Mouse (Mus musculus) thymus, postnatal 25 days (tissue): Measurements from ENCODE around the gene Lcn2.
A peak's percentile ranks its signal among the peaks of the same experiment; 100 is the strongest.

ENCODE experiments used
- DNase-seq: peaks from one replicate; pipeline ENCODE4 v3.0.0; 2022

Gene Lcn2

GRCm38 (mm10) chr2:32387706-32388490 is at the start of gene Lcn2:
TSS of gene Lcn2 (minus strand) at chr2:32388252.
- no peak for DNase-seq

- no peak for DNase-seq
These were observed 49.6 kb upstream of the Lcn2 start for GRCm38 (mm10) chr2:32437612-32438166.

DNA sequence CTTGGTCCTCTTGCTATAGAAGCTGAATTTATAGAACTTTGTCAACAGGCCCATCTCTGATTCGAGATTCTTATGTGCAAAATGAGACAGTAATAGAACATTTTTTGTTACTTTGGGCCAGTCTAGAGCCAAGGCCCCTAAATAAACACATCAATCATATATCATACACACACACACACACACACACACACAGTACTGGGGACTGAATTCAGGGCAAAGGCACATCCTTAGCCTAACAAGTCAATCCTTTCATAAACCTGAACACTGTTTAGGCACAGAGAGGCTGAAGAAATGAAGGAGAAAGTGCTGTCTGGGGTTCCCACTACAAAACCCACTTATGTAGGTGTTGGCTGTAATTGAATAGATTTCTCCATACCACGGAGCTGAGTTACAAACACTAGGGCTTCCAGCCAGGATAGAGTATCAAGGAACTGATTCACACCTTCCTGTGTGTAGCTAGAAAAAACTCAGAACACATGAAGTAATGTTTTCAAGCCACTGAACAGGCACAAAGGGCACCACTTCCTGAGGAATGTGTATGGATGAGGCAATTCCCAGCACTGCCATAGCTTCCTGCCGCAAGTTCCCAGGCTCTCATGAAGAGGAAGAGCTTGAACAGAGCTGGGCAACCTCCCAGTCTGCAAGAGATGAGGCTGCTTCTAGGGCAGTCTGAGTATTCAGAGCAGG is 48.8 kb upstream of the Lcn2 start:
- no peak for DNase-seq

- no peak for DNase-seq
These were observed 42.9 kb upstream of the Lcn2 start for GRCm38 (mm10) chr2:32430701-32431676.

DNA sequence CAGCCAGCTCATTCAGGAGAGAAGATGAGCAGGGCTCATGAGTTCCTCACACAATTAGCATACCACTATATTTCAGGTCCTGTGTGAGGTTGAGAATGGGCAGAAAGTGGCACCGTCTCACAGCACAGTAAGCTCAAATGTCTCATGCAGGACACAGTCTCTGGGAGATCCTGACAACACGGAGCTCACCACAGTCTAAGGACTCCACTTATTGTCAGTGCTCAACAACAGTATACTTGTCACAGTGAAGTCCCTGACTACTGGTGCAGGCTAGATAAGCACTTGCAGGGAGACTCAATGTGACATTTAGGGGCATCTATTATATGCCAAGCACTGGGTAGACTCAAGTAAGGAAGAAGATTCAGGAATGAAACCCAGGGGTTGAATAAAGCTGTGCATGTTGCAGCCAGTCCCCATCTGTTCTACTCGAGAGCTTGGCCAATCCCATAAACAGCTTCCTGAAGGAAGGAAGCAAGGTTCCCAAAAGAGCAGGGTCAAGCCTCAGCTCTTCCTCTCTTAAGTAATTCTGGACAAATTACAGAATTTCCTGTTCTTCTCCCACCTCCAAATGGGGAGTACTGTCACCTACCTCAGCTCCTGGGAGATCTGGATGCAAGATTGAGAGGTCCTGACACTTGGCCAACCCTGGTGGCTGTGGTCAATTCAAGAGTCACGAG is 41.3 kb upstream of the Lcn2 start:
- DNase-seq = no peak

DNA sequence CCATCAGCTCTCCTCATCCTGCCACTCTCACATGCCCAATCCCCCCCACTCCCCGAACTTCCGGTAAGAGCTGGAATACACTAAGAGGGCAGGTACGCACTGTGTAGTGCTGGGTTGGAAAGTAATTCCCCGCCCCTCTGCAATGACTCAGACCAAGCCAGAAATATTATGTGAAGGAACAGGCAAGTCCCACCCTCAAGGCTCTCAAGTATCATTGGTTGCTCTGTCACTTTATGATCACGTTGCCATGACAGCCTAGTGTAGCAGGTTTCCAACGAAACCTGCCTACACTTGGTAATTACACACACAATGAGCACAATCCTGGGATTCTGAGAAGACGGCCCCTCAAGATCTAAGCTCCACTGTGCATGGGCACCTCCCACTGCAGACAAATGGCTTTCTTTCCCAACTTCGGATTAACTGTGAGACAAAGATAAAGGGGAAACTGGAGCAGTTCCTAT is 40.2 kb upstream of the Lcn2 start:
- DNase-seq = no peak

DNA sequence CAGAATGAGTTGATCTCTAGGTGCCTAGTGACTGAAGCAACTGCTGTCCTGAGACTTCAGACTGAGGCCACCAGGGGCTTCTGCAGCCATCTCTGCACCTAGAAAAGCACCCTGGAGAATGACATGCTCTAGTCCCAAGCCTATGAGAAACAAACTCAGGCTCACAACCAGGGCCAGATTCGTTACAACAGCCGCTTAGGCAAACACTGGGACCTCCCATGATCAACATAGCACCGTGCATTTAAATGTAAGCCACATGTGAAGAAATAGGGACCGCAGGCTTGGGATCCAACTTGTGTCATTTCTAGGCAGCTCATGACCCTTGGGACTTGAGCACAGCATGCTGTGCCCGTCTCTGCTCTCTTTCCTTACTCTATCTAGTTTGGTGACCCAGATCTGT is 39.7 kb upstream of the Lcn2 start:
- DNase-seq = no peak

GRCm38 (mm10) chr2:32426141-32426540 is 38.1 kb upstream of the Lcn2 start:
- no peak for DNase-seq

DNA sequence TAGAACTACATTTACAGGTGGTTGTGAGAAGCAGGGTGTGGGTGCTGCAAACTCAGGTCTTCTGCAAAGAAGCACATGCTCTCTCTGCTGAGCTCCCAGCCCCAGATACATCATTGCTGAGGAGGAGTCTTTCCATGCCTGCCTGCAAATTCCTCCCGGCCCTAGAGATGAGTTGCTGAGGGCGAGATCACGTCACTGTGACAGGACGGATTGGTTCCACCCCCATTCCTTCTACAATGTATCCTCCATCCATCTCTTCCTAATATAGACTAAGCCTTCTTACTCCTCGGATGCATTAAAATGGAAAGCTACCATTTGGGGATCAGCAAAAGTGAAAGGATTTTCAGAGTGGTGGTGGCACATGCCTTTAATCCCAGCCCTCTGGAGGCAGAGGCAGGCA is 37.5 kb upstream of the Lcn2 start:
- no peak for DNase-seq

DNA sequence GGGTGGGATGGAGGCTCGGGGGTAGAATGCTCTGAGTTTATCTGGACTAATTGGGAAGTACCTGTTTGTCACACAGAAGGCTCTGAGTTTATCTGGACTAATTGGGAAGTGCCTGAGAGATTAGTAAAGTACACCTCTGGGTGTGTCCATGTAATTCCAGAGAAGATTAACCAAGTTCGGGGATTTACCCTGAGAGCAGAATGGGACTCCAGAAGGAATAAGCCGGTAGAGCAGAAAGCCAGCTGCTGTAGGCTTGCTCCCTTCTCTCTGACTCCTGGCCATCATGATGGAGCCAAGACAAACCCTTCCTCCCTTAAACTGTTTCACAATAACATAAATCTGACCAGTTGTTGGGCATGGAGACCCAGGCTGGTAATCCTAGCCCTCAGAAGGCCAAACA is 36.7 kb upstream of the Lcn2 start:
- DNase-seq = no peak

- peak; percentile 10 for DNase-seq
These were observed 35.7 kb upstream of the Lcn2 start for GRCm38 (mm10) chr2:32423481-32424331.

GRCm38 (mm10) chr2:32421851-32422251 is 33.8 kb upstream of the Lcn2 start:
- DNase-seq = no peak

DNA sequence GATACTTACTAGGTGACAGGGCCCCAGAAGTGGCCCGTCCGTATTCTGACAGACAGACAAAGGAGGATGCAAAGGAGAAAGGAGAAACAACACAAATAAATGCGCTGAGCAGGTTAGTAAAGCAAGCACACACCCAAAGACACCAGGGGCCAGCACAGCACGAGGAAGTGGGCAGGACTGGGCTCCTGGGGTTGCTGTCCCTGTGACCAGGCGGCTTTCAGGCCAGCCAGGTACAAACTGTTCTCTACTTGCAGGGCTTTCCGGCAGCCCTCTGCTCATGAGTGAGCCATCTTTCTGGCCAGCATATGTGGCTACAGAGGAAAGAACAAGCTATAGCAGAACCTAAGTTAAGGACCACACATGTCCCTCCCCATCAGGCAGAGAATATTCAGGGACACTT is 32.6 kb upstream of the Lcn2 start:
- no peak for DNase-seq

- DNase-seq = no peak
These were observed 32.1 kb upstream of the Lcn2 start for GRCm38 (mm10) chr2:32420066-32420608.

DNA sequence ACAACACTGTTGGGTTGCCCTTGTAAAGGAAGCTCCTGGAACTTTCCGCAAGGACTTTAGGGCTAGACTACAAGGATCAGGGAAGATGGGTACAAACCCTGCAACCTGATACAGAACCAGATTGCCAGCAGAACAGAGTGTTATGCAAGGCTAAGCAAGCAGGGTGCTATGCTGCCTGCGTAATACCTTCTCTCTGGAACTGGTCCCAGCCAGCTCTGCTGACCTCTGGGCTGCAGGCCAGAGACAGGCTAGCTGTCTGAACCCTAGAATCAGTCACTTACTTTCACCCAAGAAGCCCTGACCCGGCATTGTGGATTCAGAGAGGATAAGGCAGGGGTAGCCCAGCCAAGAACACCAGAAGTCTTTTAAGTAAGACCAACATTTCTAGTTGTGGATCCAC is 31.3 kb upstream of the Lcn2 start:
- DNase-seq = no peak

DNA sequence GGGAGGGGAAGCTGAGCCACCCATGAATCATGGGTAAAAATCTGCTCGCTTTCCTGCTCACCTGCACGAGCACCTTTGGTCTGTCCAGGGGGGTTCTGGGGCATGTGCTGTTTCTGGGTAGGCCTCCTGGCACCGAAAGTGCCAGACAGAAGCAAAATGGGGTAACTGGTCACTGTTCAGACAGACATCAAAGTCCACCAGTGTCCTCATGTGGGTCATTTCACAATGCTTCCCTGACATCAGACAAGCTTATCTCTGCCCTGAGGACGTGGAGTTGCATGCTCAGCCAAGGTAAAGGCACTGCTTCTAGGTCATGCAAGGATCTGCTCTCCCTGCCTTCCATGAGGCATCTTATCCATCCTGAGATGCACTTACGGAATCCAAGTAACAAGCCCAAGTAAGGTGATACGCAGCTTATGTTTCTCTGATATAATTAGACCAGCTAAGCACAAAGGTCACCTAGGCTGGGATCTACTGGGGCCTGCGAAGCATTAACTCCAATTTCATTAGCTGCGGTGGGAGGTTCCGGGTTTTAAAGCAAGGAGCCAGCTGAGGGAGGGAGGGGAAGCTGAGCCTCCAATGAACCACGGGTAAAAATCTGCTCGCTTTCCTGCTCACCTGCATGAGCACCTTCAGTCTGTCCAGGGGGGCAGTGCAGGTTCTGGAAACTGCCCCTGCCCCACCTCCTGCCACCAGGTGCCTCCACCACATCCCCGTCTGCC is 30.5 kb upstream of the Lcn2 start:
- DNase-seq = no peak

GRCm38 (mm10) chr2:32417486-32417885 is 29.4 kb upstream of the Lcn2 start:
- DNase-seq = no peak

DNA sequence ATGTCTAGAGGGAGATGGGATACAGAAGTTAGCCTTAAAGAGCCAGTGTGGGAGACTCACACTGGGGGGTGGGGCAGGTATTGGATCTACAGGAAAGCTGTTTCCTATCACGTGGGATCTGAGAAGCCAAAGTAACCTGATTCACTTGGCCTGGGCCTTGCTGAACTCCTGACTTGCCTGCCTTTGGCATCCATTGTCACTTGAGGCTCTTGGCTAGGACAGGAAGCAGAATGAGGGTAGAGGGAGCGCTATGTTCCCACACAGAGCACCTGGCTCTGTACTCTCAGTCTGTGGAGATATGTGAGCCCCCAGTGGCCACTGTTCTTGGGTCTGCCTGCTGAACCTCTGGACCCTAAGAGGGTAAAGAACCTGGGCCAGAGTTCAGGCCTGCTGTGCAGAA is 28.5 kb upstream of the Lcn2 start:
- no peak for DNase-seq

- no peak for DNase-seq
These were observed 27.7 kb upstream of the Lcn2 start for GRCm38 (mm10) chr2:32415801-32416200.

GRCm38 (mm10) chr2:32413936-32414335 is 25.9 kb upstream of the Lcn2 start:
- DNase-seq = no peak
